Mouse (Mus musculus) B cell, adult 67 days (primary cell): ENCODE measurements around the gene Cpvl. TPM values are rescaled to one million over a fixed set of nuclear protein-coding genes. Genes with fewer than 3 reads are reported as not detected.

Source experiments
- total RNA-seq, 2 experiments: library from RNA; stranded (reverse); gene quantifications; 4 replicates each; pipeline ENCODE4 v1.2.4; 2023

Cpvl gene
- total RNA-seq = not detected

DNA sequence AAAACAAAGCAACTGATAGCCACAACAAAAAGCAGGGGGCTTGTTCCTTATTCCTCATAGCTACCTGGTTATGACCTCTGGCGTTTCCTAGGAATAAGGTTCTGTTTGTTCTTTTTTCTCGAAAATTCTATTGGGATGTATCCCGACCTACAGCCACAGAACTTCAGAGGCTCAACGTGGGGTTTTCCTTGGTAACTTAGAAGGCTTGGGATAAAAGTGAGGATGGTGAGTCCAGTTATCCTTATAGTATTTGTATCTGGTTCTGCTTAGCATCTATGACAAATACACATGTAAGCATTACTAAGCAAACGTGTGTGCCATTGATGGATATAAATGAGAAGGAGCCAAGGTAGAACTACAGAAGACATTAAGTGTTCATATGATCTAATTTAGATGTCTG, at the start of gene Cpvl:
Gene Cpvl (minus strand): TSS at position 101 of the 400 bp plus-strand sequence.

Other genes starting within 250 kb of the Cpvl start
- gene Tril, start 157.8 kb downstream of the Cpvl start, total RNA-seq = not detected
- 1 to 10 TPM; 3.1 to 4.7 TPM for gene Chn2, start 60.9 kb upstream of the Cpvl start, total RNA-seq